Mouse (Mus musculus) intestine, embryonic 16.5 days (tissue): ENCODE data around the gene F3. TPM values are rescaled to one million over a fixed set of nuclear protein-coding genes. Genes with fewer than 3 reads are reported as not detected.

Source experiments
- ATAC-seq: fragments of 200-750 bp; cut with Nextera tagmentation; 2 replicates; pipeline ENCODE4 v1.8.0; 2017; ENCODE audit warnings: moderate TSS enrichment, moderate library complexity
- H3K27ac ChIP-seq: fragments of 300-500 bp; sonication (generic); 2 replicates; pipeline ENCODE4 v1.5.1; 2014; ENCODE audit warnings: mild to moderate bottlenecking, low read length
- H3K27me3 ChIP-seq: fragments of 300-500 bp; sonication (generic); replicated peaks from 2 replicates; pipeline ENCODE4 v1.6.1; 2014; ENCODE audit warnings: low read length, control low read depth, mixed read lengths; ENCODE audit not compliant: control insufficient read depth, insufficient read depth
- H3K36me3 ChIP-seq: fragments of 300-500 bp; sonication (generic); 2 replicates; pipeline ENCODE4 v1.6.1; 2014; ENCODE audit warnings: low read length, control low read depth; ENCODE audit not compliant: control insufficient read depth, insufficient read depth
- H3K4me1 ChIP-seq: fragments of 300-500 bp; sonication (generic); 2 replicates; pipeline ENCODE4 v1.6.1; 2014; ENCODE audit warnings: low read length, control low read depth, mixed read lengths; ENCODE audit not compliant: control insufficient read depth, insufficient read depth
- H3K4me2 ChIP-seq: fragments of 300-500 bp; sonication (generic); 2 replicates; pipeline ENCODE4 v1.6.1; 2014; ENCODE audit warnings: low read depth, low read length, control low read depth
- H3K4me3 ChIP-seq: fragments of 300-500 bp; sonication (generic); 2 replicates; pipeline ENCODE4 v1.5.1; 2014; ENCODE audit warnings: mild to moderate bottlenecking, low read length
- H3K9ac ChIP-seq: fragments of 300-500 bp; sonication (generic); 2 replicates; pipeline ENCODE4 v1.6.1; 2014; ENCODE audit warnings: low read depth, low read length
- H3K9me3 ChIP-seq: fragments of 300-500 bp; sonication (generic); 2 replicates; pipeline ENCODE4 v1.6.1; 2016; ENCODE audit warnings: low read length, control low read depth; ENCODE audit not compliant: control insufficient read depth
- WGBS: fragments of 180-500 bp; shearing (Covaris S2); extraction: QIAGEN DNeasy Blood & Tissue Kit; methylation state at CpG from one replicate; pipeline ENCODE4 v1.1.7; 2014; 5-methylcytosine and 5-hydroxymethylcytosine counted together
- polyA plus RNA-seq: library from polyadenylated mRNA; unstranded; fragments of >200 nt; fragmentation: Nextera tagmentation; extraction: Ambion mirVana; gene quantifications from 2 replicates; pipeline ENCODE4 v1.2.1, GENCODE M21; 2015

F3 gene
- polyA plus RNA-seq, 1 experiment from 2014 or later, result 28.6 TPM

- Histone ChIP-seq H3K9me3 (no peaks in the 10 kb centered on the region), H3K27ac (no peak overlapping the region), H3K27me3 (no peaks in the 10 kb centered on the region), H3K4me3 (no peak overlapping the region), H3K4me1 (no peaks in the 10 kb centered on the region), H3K4me2 (no peak overlapping the region), H3K9ac (no peak overlapping the region), H3K36me3 (no peaks in the 10 kb centered on the region)
- ATAC-seq, result no peak
- WGBS, result 89% methylated on average over 3 of the region's 3 CpGs
Observed at GRCm38 (mm10) chr3:121687741-121688140, 35.6 kb upstream of the F3 start.

GRCm38 (mm10) chr3:121689029-121689428 is 34.3 kb upstream of the F3 start:
- no peak overlapping the region for H3K4me2 ChIP-seq
- H3K27me3 ChIP-seq, result no peaks in the 10 kb centered on the region
- ATAC-seq, result peak; percentile 26; the same call in 1 of the 2 replicates
- no peaks in the 10 kb centered on the region for H3K4me1 ChIP-seq
- no peak overlapping the region for H3K4me3 ChIP-seq
- H3K9me3 ChIP-seq, result no peaks in the 10 kb centered on the region
- WGBS, result 71% methylated on average over 5 of the region's 5 CpGs
- no peak overlapping the region for H3K9ac ChIP-seq
- H3K27ac ChIP-seq, result no peak overlapping the region
- H3K36me3 ChIP-seq, result no peaks in the 10 kb centered on the region

GRCm38 (mm10) chr3:121689697-121690096 is 33.6 kb upstream of the F3 start:
- 82% methylated on average over 3 of the region's 3 CpGs for WGBS
- no peak overlapping the region for H3K4me3 ChIP-seq
- no peak overlapping the region for H3K9ac ChIP-seq
- no peaks in the 10 kb centered on the region for H3K9me3 ChIP-seq
- no peak overlapping the region for H3K27ac ChIP-seq
- no peak for ATAC-seq
- no peak overlapping the region for H3K4me2 ChIP-seq
- no peaks in the 10 kb centered on the region for H3K4me1 ChIP-seq
- no peaks in the 10 kb centered on the region for H3K36me3 ChIP-seq
- no peaks in the 10 kb centered on the region for H3K27me3 ChIP-seq

GRCm38 (mm10) chr3:121693001-121693730 is 30.2 kb upstream of the F3 start:
- no peaks in the 10 kb centered on the region for H3K36me3 ChIP-seq
- H3K4me3 ChIP-seq, result no peak overlapping the region
- H3K4me1 ChIP-seq, result no peaks in the 10 kb centered on the region
- H3K27me3 ChIP-seq, result no peaks in the 10 kb centered on the region
- H3K9me3 ChIP-seq, result no peaks in the 10 kb centered on the region
- no peak overlapping the region for H3K4me2 ChIP-seq
- no peak overlapping the region for H3K27ac ChIP-seq
- H3K9ac ChIP-seq, result no peak overlapping the region
- peak; percentile 40; the same call in 1 of the 2 replicates for ATAC-seq
- WGBS, result 71% methylated on average over 13 of the region's 13 CpGs

GRCm38 (mm10) chr3:121693746-121694145 is 29.6 kb upstream of the F3 start:
- H3K9ac ChIP-seq, result no peak overlapping the region
- no peaks in the 10 kb centered on the region for H3K4me1 ChIP-seq
- H3K27ac ChIP-seq, result peak overlapping the region; percentile 4; the same call in 1 of the 2 replicates
- no peak overlapping the region for H3K4me3 ChIP-seq
- ATAC-seq, result peak; percentile 48; the same call in 1 of the 2 replicates
- H3K27me3 ChIP-seq, result no peaks in the 10 kb centered on the region
- no peaks in the 10 kb centered on the region for H3K36me3 ChIP-seq
- H3K4me2 ChIP-seq, result no peak overlapping the region
- 77% methylated on average over 5 of the region's 5 CpGs for WGBS
- H3K9me3 ChIP-seq, result no peaks in the 10 kb centered on the region

- Histone ChIP-seq H3K9ac (no peak overlapping the region), H3K9me3 (no peaks in the 10 kb centered on the region), H3K36me3 (no peaks in the 10 kb centered on the region), H3K4me2 (no peak overlapping the region), H3K4me1 (no peaks in the 10 kb centered on the region), H3K27me3 (no peaks in the 10 kb centered on the region), H3K27ac (no peak overlapping the region), H3K4me3 (no peak overlapping the region)
- 69% methylated on average over 7 of the region's 7 CpGs for WGBS
- no peak for ATAC-seq
Observed at GRCm38 (mm10) chr3:121697169-121697568, 26.2 kb upstream of the F3 start.

GRCm38 (mm10) chr3:121699401-121699800 is 23.9 kb upstream of the F3 start:
- Histone ChIP-seq H3K4me3 (no peak overlapping the region), H3K9me3 (no peaks in the 10 kb centered on the region), H3K27ac (no peak overlapping the region), H3K36me3 (no peaks in the 10 kb centered on the region), H3K27me3 (0 out of 2 replicates have a peak, but pooled peaks cover 3% of the 10 kb centered on the region), H3K9ac (no peak overlapping the region), H3K4me1 (no peaks in the 10 kb centered on the region), H3K4me2 (no peak overlapping the region)
- no peak for ATAC-seq
- WGBS, result 73% methylated on average over 4 of the region's 4 CpGs

GRCm38 (mm10) chr3:121699849-121700248 is 23.5 kb upstream of the F3 start:
- ATAC-seq, result no peak
- no peak overlapping the region for H3K4me2 ChIP-seq
- 0 out of 2 replicates have a peak, but pooled peaks cover 3% of the 10 kb centered on the region for H3K27me3 ChIP-seq
- H3K9me3 ChIP-seq, result no peaks in the 10 kb centered on the region
- no peak overlapping the region for H3K9ac ChIP-seq
- no peaks in the 10 kb centered on the region for H3K4me1 ChIP-seq
- no peak overlapping the region for H3K4me3 ChIP-seq
- H3K27ac ChIP-seq, result no peak overlapping the region
- 77% methylated on average over 4 of the region's 4 CpGs for WGBS
- no peaks in the 10 kb centered on the region for H3K36me3 ChIP-seq

- H3K9me3 ChIP-seq, result no peaks in the 10 kb centered on the region
- no peaks in the 10 kb centered on the region for H3K4me1 ChIP-seq
- 0 out of 2 replicates have a peak, but pooled peaks cover 3% of the 10 kb centered on the region for H3K27me3 ChIP-seq
- H3K27ac ChIP-seq, result no peak overlapping the region
- no peak overlapping the region for H3K9ac ChIP-seq
- H3K36me3 ChIP-seq, result no peaks in the 10 kb centered on the region
- ATAC-seq, result no peak; the same call in 1 of the 2 replicates
- H3K4me3 ChIP-seq, result no peak overlapping the region
- WGBS, result 38% methylated on average over 8 of the region's 8 CpGs
- no peak overlapping the region for H3K4me2 ChIP-seq
Observed at GRCm38 (mm10) chr3:121700364-121700952, 22.9 kb upstream of the F3 start.
